Mouse (Mus musculus): ENCODE data around the gene Mmp14.

Mmp14 gene

GRCm38 (mm10) chr14:54431334-54432077, at the start of gene Mmp14:
Mmp14 (plus strand) TSS chr14:54431612.
- no peak for DNase-seq (ENCODE audit: low spot score)

- DNase-seq (ENCODE audit: low spot score), result no peak
Measured at GRCm38 (mm10) chr14:54381816-54382215, 49.6 kb upstream of the Mmp14 start.

- no peak for DNase-seq (ENCODE audit: low spot score)
Measured at GRCm38 (mm10) chr14:54382641-54383040, 48.8 kb upstream of the Mmp14 start.

- DNase-seq (ENCODE audit: low spot score), result no peak
Measured at GRCm38 (mm10) chr14:54383355-54383771, 48.0 kb upstream of the Mmp14 start.

- no peak for DNase-seq (ENCODE audit: low spot score)
Measured at GRCm38 (mm10) chr14:54384396-54384795, 47.0 kb upstream of the Mmp14 start.

- no peak for DNase-seq (ENCODE audit: low spot score)
Measured at GRCm38 (mm10) chr14:54385968-54386618, 45.3 kb upstream of the Mmp14 start.

GRCm38 (mm10) chr14:54387546-54387945, 43.9 kb upstream of the Mmp14 start:
- DNase-seq (ENCODE audit: low spot score), result no peak

GRCm38 (mm10) chr14:54390843-54391242, 40.6 kb upstream of the Mmp14 start:
- no peak for DNase-seq (ENCODE audit: low spot score)

GRCm38 (mm10) chr14:54393794-54394193, 37.6 kb upstream of the Mmp14 start:
- no peak for DNase-seq (ENCODE audit: low spot score)

GRCm38 (mm10) chr14:54394309-54394708, 37.1 kb upstream of the Mmp14 start:
- no peak for DNase-seq (ENCODE audit: low spot score)

GRCm38 (mm10) chr14:54396685-54397084, 34.7 kb upstream of the Mmp14 start:
- DNase-seq (ENCODE audit: low spot score), result no peak

- DNase-seq (ENCODE audit: low spot score), result no peak
Measured at GRCm38 (mm10) chr14:54397872-54398527, 33.4 kb upstream of the Mmp14 start.

GRCm38 (mm10) chr14:54398528-54398916, 32.9 kb upstream of the Mmp14 start:
- DNase-seq (ENCODE audit: low spot score), result no peak

GRCm38 (mm10) chr14:54398921-54399382, 32.5 kb upstream of the Mmp14 start:
- DNase-seq (ENCODE audit: low spot score), result no peak

GRCm38 (mm10) chr14:54401723-54402122, 29.7 kb upstream of the Mmp14 start:
- DNase-seq (ENCODE audit: low spot score), result no peak

- DNase-seq (ENCODE audit: low spot score), result no peak
Measured at GRCm38 (mm10) chr14:54408336-54409056, 22.9 kb upstream of the Mmp14 start.

GRCm38 (mm10) chr14:54409057-54409645, 22.3 kb upstream of the Mmp14 start:
- no peak for DNase-seq (ENCODE audit: low spot score)

GRCm38 (mm10) chr14:54409980-54410810, 21.2 kb upstream of the Mmp14 start:
- no peak for DNase-seq (ENCODE audit: low spot score)

GRCm38 (mm10) chr14:54412000-54412576, 19.3 kb upstream of the Mmp14 start:
- DNase-seq (ENCODE audit: low spot score), result no peak

GRCm38 (mm10) chr14:54412629-54413170, 18.7 kb upstream of the Mmp14 start:
- DNase-seq (ENCODE audit: low spot score), result no peak
